Mouse (Mus musculus): ENCODE results near the gene Gstt1.
"Not testable (repeated sequence)": the region's sequence is repeated elsewhere in the genome, so short reads cannot be mapped to it uniquely, and the experiment has no call there.

The Gstt1 gene

DNA sequence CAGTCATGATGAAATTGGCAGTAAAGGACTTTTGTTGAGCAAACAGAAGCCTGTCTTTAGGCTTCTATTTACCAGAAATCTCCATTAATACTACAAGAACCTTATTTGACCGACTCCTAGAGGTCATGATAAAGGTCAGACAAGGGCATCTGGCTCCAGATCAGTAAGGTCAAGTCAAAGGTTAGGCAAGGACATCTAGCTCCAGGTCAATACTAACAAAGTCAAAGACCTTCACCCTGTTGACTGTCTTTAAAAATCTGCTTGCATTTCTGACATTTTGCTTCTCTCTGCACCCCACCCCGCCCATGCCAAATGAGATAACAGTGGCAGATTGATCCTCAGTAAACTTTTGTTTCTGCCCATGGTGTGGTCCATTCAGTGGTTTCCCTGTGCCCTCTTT lies 5.8 kb upstream of the Gstt1 start:
- DNase-seq (ENCODE audit: low spot score) = no peak

DNA sequence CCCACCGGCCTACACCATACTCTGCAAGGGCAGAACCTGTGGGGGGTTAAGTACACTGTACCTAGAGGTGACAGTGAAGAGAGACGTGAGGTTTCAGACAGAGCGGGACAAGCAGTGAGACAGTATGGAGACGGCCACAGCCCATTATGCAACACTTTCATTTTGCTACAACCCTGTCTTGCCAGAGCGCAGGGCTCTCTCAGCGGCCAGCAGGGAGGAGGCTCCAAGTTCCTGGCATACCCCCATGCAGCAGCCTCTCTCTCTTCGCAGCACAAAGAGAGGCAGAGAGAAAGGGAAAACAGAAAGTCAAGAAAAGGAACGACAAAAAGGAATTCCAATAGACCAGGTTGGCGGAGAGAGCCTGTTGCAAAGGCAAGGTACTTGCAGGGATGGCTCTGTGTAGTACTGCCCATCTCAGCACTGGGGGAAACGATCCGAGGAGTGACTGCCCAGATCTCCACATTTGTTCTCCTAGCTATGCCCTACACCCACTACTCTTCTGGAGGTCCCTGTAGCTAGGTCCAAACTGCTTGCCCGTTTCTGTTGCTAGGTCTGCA lies 687 bp downstream of the Gstt1 start:
- DNase-seq (ENCODE audit: low spot score) = peak; percentile 21

DNA sequence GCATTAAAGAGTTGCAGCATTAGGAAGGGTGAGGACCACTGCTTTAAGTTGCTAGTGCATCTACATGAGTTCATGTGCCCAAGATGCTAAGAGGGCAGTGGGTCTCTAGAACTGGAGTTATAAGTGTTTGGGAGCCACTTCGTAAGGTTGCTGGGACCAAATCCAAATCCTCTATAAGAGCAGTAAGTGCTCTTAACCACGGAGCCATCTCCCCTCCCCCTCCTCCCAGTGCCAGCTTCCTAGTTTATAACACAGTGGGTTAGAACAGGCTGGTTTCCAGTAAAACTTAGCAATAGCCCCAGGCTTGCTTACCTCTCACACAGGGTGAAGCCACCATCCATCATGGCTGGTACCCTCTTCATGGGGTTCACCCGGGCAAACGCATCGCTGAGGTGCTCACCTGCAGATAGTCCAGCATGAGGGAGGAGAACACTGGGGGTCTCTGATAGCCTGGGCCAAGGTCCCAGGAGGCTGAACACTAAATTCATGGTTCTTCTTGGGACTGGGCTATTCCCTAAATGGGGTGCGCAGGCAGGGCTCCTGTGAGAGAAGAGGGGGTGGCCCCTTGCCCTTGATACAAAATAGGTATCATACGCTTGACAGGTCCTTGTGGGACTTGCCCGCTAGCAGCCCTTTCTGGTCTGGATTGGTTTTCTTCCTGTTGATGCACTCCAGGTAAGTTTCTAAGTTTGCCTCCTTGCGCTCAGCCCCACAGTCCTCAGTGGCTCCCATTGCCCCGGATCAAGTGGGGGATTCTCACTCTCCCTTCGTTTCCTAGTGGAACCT lies 1.5 kb downstream of the Gstt1 start:
- DNase-seq (ENCODE audit: low spot score) = no peak

DNA sequence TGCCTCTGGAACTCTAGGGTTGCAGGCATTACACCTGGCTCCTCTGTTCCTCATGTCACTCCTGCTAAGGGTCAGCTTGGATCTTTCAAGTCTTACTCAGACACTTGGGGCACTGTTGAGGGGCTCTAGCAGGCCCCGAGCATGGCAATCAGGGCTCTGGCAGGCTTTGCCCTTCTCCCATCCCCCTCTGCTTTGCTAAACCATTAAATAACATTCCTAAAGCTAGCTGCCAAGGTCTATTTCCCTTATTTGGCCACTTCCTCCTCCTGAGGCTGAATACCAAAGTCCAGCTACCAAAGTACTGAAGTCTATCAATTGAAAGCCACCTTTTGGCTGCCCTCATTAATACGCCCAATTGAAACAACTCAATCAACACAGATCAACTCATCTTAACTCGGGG lies 3.5 kb downstream of the Gstt1 start:
- DNase-seq (ENCODE audit: low spot score) = no peak

DNA sequence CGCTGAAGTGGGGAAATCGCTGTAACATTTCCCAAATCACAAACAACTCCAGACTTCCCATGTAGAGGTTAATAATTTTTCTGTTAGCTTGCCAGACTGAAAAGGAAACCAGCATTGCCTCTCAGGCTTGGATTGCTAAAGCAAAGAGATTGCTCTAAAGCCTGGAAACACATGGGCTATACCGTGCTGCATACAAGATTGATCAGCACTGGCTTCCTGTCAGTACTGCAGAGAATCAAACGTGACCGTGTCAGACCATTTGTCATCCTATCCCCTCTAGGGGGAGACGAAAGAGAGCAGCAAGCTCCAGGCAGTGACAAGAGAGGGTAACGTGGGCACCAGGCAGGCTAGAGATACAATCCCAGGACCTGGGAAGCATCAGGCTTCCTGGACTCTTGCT lies 7.6 kb downstream of the Gstt1 start:
- peak; percentile 42 for DNase-seq (ENCODE audit: low spot score)

DNA sequence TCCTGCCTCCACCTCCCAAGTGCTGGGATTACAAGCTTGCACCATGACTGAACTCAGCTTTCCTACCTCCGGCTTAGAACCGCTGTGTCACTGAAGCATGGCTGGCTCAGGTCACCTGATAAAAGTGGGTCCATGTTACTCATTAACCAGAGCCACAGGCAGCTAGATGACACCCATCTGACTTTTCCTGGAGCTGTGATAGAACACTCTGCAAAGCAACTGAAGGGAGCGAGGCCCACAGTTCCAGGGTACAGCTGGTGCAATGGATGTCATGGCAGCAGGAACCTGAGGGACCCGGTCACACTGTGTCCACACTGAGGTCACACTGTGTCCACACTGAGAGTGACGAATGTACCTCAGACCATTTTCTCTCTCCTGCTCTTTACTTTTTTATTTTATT lies 8.5 kb downstream of the Gstt1 start:
- DNase-seq (ENCODE audit: low spot score) = no peak

DNA sequence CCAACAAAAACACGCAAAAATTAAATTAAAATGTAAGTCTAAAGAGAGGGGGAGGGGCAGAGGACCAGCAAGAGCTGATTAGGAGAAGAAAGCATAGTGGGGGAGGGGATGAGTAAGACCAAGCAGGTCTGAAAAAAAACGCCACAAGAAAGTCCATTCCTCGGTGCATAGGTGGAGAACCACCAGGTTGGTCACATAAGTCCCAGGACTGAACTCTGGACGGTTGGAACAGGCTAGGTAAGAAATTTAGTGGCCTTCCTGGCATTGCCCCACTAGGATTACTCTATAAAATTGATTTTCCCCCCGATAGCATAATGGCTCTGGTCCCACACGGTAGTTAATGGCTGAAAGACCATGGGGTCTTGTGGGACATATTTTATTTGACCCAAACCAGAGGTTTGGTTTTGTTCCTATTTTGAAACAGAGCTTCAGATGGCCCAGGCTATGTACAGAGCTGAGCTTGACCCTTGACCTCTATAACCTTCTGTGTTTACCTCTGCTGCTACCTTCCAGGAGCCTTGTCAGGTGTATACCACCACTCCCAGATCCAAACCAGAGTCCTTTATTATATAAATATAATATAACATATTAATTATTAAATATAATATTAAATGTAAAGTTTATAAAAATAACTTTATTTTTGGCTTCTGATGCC lies 9.2 kb downstream of the Gstt1 start:
- DNase-seq (ENCODE audit: low spot score) = no peak

DNA sequence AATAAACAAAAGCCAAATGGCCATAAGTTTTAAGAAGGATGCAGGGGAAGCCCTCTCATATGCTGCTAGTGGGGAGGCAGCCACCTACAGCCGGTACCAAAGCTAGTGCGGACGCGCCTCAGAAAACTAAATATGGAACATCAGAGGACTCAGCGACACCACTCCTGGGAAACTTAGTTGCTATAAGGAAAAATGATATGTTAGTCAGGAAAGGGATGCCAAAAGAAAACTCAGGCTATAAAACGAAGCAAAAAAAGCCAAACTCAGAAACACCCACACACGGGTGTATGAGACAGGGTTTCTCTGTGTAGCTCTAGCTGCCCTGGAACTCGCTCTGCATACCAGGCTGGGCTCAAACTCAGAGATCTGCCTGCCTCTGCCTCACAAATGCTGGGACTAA lies 10.1 kb downstream of the Gstt1 start:
- DNase-seq (ENCODE audit: low spot score) = no peak

DNA sequence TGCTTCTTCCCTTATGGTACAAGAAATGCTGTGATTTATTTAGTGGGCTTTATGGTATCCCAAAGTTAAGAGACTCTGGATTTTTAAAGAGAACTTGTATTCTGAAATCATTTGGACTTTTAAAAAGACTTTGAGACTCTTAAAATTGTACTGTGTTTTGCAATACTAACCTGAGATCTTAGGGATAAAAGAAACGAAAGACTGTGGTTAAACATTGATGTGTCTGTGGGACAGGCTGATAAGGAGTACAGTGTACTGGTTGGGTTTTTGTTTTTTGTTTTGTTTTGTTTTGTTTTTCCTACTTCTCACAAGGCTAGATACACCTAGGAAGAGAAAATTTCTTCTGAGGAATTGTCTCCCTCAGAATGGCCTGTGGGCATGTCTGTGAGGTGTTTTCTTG lies 12.9 kb downstream of the Gstt1 start:
- DNase-seq (ENCODE audit: low spot score) = no peak

DNA sequence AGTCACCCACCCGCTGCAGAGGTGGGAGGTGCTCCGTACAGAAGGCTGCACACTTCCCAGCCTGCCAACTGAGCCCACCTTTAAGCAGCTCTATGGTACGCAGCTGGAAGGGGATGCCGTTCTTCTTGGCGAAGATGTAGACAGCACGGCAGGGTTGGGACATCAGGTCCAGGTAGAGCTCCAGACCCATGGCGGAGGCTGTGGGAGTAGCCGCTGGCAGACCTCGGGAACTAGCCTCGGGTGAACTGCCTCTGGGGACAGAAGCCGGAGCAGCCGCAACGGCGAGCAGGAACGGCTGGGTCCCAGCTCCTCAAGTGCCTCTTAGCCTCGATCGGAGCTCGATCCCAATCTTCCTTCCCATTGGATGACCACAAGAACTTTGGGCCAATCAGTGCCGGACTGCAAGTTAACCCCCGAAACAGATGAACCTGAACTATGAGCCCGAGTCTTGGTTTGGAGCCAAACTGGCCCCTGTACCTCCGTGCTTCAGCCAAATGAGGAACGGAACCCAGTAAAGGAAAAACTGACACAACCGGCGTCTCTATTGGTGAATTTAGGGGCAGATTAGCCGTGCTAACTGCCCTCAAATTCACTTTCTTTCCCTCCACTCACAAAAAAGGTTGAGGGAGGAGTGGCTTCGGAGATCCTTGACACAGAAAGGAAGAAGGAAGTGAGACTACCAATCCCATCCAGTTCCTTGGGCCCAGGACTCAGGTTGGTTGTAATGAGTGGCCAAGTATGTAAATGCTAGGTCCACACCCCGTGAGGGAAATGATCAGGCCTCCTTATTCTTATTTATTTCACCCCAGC lies 17.4 kb downstream of the Gstt1 start, which contains the start of the genes Gm20441 and Gstt3:
Gm20441 (minus strand) TSS at position 186 of the 810 bp plus-strand sequence.
Gstt3 (minus strand) TSS at position 646 of the 810 bp plus-strand sequence.
- DNase-seq (ENCODE audit: low spot score) = no peak

DNA sequence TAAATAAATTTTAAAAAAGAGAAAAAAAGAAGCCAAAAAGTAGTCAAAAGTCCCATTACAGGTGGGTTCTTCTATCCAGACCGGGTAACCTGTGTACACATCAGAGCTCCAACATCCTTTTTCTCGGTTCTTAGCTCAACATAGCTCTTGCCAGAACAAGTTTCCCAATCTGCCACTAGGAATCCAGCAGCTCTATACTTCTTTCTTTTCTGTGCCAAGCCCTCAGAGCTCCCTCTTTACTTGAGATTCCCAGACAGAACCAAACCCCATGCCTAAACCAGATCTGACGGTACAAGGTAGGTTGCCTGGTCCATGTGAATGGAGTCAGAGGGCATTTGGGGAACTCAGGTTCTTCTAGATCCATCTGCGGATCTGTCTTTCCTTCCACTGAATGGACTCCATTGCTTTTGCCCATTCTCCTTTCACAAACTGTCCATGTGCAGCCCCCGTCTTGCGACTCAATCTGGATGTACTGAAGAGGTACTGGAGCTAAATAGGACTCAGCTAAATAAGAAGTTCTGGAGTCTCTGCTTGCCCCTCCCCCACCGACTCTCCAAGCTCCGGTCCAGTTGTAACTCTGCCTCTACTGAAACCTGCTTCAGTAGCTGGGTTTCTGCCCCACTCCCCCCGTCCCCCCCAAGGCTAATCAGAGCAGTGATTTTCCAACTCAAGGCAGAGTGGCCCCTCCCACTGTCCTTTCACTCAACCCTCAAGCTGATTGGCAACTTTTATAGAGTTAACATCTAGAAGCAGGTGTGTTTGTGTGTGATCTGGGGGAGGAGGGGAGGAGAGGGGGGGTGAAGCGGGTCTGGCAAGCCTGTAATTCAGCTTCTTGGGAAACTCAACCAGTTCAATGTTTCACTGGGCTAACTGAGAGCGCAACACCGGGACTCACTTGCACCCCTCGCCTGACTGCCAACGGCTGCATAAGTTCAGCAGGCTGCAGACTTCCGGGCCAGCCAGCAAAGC lies 18.9 kb downstream of the Gstt1 start:
- no peak for DNase-seq (ENCODE audit: low spot score)

DNA sequence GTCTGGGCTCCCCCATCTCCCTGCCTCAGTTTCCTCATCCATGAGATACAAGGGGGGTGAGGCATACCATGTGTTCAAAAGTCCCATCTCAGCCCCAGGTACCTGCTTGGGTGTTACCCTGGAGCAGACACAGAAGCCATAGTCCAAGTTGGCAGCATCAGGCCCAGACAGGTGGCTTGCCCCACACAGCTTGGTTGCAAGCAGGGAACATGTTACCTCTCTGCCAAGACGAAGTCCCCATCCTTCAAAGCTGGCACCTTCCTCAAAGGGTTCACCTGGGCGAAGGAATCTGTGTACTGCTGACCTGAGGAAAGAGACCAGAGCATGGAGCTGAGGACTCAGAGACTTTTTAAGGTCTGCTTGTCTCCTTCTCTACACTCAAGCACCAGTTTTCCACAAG lies 20.5 kb downstream of the Gstt1 start:
- no peak for DNase-seq (ENCODE audit: low spot score)

DNA sequence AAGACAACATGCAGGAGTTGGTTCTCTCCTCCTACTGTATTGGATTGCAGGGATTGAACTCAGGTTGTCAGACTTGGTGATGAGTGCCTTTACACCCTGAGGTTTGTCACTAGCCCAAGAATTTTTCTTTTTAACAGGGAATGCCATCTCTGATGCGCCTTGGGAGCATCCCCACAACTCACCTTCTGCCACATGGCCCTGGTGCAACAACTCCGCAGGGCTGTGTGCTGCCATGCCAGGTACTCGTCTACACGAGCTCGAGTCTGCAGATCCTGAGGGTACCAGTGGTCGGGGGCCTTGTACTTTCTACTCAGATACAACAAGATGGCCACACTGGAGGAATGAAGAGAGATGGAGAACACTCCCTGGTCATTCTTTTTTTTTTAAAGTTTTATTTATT lies 21.8 kb downstream of the Gstt1 start:
- no peak for DNase-seq (ENCODE audit: low spot score)

DNA sequence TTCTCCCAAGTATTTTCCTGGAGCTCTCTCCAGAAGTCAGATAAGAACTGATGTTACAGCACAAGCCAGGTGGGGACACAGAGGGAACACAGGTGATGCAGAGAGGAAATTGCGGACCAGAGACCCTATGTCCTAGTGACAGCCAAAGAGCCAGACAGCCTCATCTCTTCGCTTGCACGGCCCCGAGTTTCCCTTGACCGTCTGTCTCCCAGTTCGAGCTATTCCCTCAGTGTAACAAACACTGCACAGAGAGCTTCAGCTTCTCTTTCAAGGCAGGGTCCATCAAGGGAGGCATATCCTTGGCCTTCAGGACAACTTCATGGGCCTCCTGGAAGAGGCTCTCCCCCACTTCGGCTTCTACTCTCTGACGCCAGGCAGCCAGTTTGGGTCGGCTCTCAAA lies 23.8 kb downstream of the Gstt1 start:
- no peak for DNase-seq (ENCODE audit: low spot score)

DNA sequence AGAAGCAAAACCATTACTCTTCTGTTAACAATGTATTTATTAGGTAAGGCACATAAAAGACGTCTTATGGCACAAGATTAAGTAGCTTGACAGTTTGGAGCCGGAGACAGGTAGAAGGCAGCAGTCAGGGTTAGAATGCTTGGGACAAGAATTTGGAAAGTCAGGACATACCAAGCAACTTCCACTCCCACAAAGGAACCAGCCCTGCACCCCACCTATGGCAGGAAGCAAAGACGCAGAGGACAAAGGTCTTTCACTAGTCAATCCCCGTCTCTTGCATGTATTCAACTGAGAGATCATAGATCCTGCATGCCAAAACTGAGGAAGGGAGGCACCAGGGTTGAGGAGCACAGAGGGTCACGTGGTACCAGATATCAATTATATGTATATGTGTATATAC lies 24.3 kb downstream of the Gstt1 start:
- no peak for DNase-seq (ENCODE audit: low spot score)

DNA sequence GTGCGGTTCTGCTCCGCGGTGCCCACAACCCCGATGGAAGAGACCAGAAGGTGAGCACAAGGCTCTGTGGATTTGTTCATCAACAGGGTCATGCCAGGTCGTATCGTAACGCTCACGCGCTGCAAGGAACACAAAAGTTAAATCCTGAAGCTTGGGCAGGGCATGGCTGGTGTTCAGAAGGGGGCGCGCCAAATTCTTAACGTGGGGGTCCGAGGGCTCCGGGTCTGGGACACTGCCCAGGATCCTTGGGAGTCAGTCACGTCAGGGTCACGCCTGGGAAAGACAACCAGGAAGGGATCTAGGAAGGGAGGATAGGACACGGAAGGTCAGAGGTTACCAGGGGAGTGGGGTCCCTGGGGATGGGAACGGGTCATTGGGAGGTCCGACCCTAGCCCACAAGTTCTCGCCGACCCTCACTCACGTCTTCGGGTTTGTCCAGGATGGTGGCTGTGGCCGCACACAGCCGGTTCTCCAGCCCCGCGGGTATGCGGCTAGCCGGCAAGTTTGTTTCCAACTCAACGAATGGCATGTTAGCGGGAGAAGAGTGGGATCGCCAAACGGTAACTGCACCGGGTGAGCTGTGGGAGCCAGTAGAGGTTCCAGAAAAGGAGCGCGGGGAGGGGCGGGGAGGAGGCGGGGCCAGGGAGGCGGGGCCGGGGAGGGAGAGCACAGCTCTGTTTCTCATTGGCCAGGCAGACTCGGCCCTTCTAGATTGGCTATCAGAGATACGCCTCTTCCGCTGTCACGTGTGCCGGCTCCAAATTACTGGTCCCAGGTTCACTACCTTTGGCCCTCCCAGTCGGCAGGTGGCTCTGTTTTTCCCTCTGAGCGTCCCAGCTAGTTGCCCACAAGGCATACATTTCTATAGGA lies 25.4 kb downstream of the Gstt1 start, which contains the start of gene Ddt:
Ddt (minus strand) TSS at position 620 of the 870 bp plus-strand sequence.
- peak; percentile 85 for DNase-seq (ENCODE audit: low spot score)

DNA sequence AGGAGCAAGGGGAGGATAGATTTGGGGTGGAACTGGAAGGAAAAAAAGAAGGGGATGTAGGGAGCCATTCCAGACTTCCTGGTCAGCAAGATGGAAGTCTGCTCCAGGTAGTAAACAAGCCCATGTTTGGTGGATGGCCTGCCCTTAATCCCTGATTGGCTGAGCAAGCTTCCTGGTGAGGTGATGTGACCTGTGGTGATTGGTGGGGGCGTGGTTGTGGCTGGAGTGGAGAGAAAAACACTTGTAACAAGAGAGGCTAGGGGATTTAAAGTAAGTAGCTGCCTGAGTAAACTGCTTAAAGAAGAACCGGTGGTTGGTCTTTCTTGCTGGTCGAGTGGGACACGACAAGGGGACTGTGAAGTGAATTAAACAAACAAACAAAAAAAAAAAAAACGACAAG lies 30.6 kb downstream of the Gstt1 start:
- not testable (repeated sequence) for DNase-seq (ENCODE audit: low spot score)

DNA sequence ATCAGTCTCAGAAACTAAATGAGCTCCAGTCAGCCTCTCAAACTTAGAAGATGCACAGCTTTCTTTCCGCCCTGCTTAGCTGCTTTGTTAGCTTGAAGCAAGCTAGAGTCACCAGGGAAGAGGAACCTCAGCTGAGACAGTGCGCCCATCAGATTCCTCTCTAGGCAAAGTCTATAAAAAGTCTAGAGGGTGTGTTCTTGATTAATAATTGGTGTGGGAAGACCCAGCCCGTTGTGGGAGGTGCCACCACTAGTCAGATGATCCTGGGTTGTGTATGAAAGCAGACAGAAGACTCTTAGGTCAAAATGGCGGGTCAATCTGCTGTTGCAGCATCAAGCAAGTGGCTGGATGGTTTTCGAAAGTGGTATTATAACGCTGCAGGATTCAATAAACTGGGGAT lies 31.5 kb downstream of the Gstt1 start:
- DNase-seq (ENCODE audit: low spot score) = no peak

DNA sequence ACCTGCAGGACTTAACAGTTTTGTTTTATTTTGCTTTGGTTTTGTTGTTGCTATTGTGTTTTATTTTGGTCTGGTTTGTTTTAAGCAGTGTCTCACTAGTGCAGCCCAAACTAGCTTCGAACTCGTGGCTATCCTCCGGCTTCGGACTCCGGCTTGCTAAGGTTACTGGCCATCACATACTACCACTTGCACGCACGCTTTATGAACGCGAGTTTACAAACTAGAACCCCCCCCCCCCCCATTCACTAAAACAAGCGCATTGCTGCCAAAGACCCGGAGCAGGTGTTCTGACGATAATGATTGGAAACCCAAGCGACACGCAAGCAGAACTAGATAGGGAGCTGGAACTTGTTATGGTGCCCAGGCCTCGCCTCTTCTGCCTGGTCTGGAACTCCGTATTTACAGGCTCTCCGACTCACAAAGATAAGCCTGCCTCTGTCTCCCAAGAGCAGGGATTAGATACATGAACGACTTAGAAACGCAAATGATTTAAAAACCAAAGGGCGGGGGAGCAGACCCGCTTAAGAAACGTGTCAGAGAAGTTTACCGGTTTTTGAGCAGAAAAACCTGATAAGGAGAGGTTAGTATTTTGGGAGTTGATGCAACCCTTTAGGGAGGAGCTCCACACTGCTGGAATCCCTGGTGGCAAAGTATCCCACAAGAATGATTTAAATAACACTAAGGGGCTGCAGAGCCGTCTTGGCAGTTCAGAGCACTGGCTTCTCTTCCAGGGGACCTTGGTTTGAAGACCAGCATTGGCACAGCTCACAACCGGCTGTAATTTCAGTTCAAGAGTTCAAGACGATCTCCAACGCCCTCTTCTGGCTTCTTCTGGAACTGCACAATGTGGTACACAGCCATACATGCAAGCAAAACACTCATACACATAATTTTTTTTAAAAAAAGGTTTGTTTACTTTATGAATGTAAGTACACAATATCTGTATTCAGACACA lies 33.6 kb downstream of the Gstt1 start:
- DNase-seq (ENCODE audit: low spot score) = peak; percentile 76
